Mouse (Mus musculus) neutrophil, adult 5-6 weeks (primary cell): ENCODE data around the gene Tnik. TPM values are rescaled to one million over a fixed set of nuclear protein-coding genes. Genes with fewer than 3 reads are reported as not detected.

Experiments
- ATAC-seq: fragments of 151-379, 151-347 bp; 2 replicates; pipeline ENCODE4 v1.8.0; 2017; ENCODE audit warnings: mild to moderate bottlenecking, moderate TSS enrichment; ENCODE audit not compliant: insufficient number of reproducible peaks, poor library complexity, low FRiP score, severe bottlenecking; ENCODE audit errors: extremely low read depth
- total RNA-seq: library from RNA; stranded (forward); fragments of 200-1000 nt; gene quantifications from 2 replicates; pipeline ENCODE4 v1.2.3, GENCODE M21; 2017

The Tnik gene
- total RNA-seq, 1 experiment from 2014 or later: 30.6 TPM

- no peak for ATAC-seq
Observed at GRCm38 (mm10) chr3:28636778-28637177, 373.8 kb downstream of the Tnik start.

GRCm38 (mm10) chr3:28638957-28639356, 375.9 kb downstream of the Tnik start:
- ATAC-seq: no peak

GRCm38 (mm10) chr3:28643252-28643947, 380.4 kb downstream of the Tnik start:
- no peak for ATAC-seq

GRCm38 (mm10) chr3:28652574-28652973, 389.6 kb downstream of the Tnik start:
- no peak for ATAC-seq

GRCm38 (mm10) chr3:28653043-28653442, 390.0 kb downstream of the Tnik start:
- no peak for ATAC-seq

GRCm38 (mm10) chr3:28654740-28655139, 391.7 kb downstream of the Tnik start:
- ATAC-seq: no peak

- ATAC-seq: no peak
Observed at GRCm38 (mm10) chr3:28658349-28658748, 395.3 kb downstream of the Tnik start.

- no peak for ATAC-seq
Observed at GRCm38 (mm10) chr3:28680851-28681250, 417.8 kb downstream of the Tnik start.

- ATAC-seq: no peak
Observed at GRCm38 (mm10) chr3:28681866-28682265, 418.9 kb downstream of the Tnik start.

GRCm38 (mm10) chr3:28682411-28682810, 419.4 kb downstream of the Tnik start:
- ATAC-seq: no peak

- no peak for ATAC-seq
Observed at GRCm38 (mm10) chr3:28685510-28685909, 422.5 kb downstream of the Tnik start.

GRCm38 (mm10) chr3:28694811-28695210, 431.8 kb downstream of the Tnik start:
- ATAC-seq: no peak

GRCm38 (mm10) chr3:28695608-28696007, 432.6 kb downstream of the Tnik start:
- ATAC-seq: no peak

GRCm38 (mm10) chr3:28696162-28696561, 433.1 kb downstream of the Tnik start:
- ATAC-seq: no peak

- no peak for ATAC-seq
Observed at GRCm38 (mm10) chr3:28697797-28698196, 434.8 kb downstream of the Tnik start, which contains the start of gene Slc2a2. Gene Slc2a2 (plus strand): TSS chr3:28697903.

GRCm38 (mm10) chr3:28699601-28700000, 436.6 kb downstream of the Tnik start:
- no peak for ATAC-seq

- ATAC-seq: no peak
Observed at GRCm38 (mm10) chr3:28705522-28706137, 442.6 kb downstream of the Tnik start.

- ATAC-seq: no peak
Observed at GRCm38 (mm10) chr3:28706736-28707135, 443.7 kb downstream of the Tnik start.

GRCm38 (mm10) chr3:28709740-28710139, 446.7 kb downstream of the Tnik start:
- ATAC-seq: no peak

- ATAC-seq: no peak
Observed at GRCm38 (mm10) chr3:28713913-28714698, 451.1 kb downstream of the Tnik start.
